In genomic region chr4:138856491-138856890, GRCm38 (mm10) we compare ENCODE assay signal across 8 mouse cellular contexts. TPM values are rescaled to one million over a fixed set of nuclear protein-coding genes. Genes with fewer than 3 reads are reported as not detected.
DNase-seq lines count a peak whose midpoint lies in the region; ATAC-seq and TF ChIP-seq lines count a peak whose summit lies in the region.

No protein-coding gene starts in this region.

- H3K36me3 ChIP-seq in liver, postnatal 0 days (replicated peaks; ENCODE audit: insufficient read depth, low read length): no peaks in the 10 kb centered on the region

- H3K9me3 ChIP-seq in liver, postnatal 0 days (ENCODE audit: low read length): no peaks in the 10 kb centered on the region

- TF ChIP-seq EP300 in liver, postnatal 0 days (IDR thresholded peaks at IDR 0.05; ENCODE audit: low read depth): no peak

- H3K9ac ChIP-seq in liver, postnatal 0 days (replicated peaks): no peak overlapping the region

- 27% methylated on average over 7 of the region's 7 CpGs for WGBS in liver, postnatal 0 days (ENCODE audit: insufficient replicate concordance)

- H3K4me3 ChIP-seq in liver, postnatal 0 days (ENCODE audit: low read depth, low read length): no peak overlapping the region

- no peaks in the 10 kb centered on the region for H3K4me1 ChIP-seq in liver, postnatal 0 days (ENCODE audit: insufficient read depth)

- H3K27ac ChIP-seq in liver, postnatal 0 days (ENCODE audit: low read depth): no peak overlapping the region

- H3K27me3 ChIP-seq in liver, postnatal 0 days (ENCODE audit: insufficient read depth, low read length): peaks cover 6% of the 10 kb centered on the region; the same call in 1 of the 2 replicates

- ATAC-seq in CD4-positive, CD25-positive, alpha-beta regulatory T cell, adult 4 months: no peak
- ATAC-seq in liver, postnatal 0 days: 0 out of 2 replicates have a peak, but pooled peaks have one; percentile 31

- TF ChIP-seq CTCF in liver, postnatal 0 days (IDR thresholded peaks at IDR 0.05; ENCODE audit: low read depth): peak; percentile 96

- no peak overlapping the region for H3K4me2 ChIP-seq in liver, postnatal 0 days (ENCODE audit: low read depth, low read length)

- peak; percentile 74 for DNase-seq in CD4-positive, CD25-positive, alpha-beta regulatory T cell, adult 2 months (ENCODE audit: low read depth, low spot score)
- peak; percentile 66 for DNase-seq in right cerebral cortex, adult 18-20 months
- DNase-seq in right cerebral cortex, postnatal 25 days: no peak
- peak; percentile 90 for DNase-seq in embryo, embryonic 10.5 days (ENCODE audit: low spot score)
- peak; percentile 86 for DNase-seq in kidney, postnatal 10 days
- DNase-seq in liver, postnatal 0 days: peak; percentile 71
- peak; percentile 84 for DNase-seq in right cerebral cortex, postnatal 10 days (ENCODE audit: low spot score in 2 of 2)

RNA-seq across cellular contexts. Expression of gene Pla2g5, which starts 6.8 kb away (rescaled TPM):
- not detected for polyA plus RNA-seq in CD4-positive, CD25-positive, alpha-beta regulatory T cell, adult 4 months (2017; shearing (Covaris generic))
- polyA plus RNA-seq in liver, postnatal 0 days (2015; fragmentation: Nextera tagmentation; extraction: Ambion mirVana): not detected in 2 replicates

RNA-seq across cellular contexts. Expression of gene Gm13030, which starts 17.3 kb away (rescaled TPM):
- not detected for polyA plus RNA-seq in CD4-positive, CD25-positive, alpha-beta regulatory T cell, adult 4 months (2017; shearing (Covaris generic))
- not detected in 2 replicates for polyA plus RNA-seq in liver, postnatal 0 days (2015; fragmentation: Nextera tagmentation; extraction: Ambion mirVana)

RNA-seq across cellular contexts. Expression of gene Pla2g2e, which starts 21.3 kb away (rescaled TPM):
- not detected for polyA plus RNA-seq in CD4-positive, CD25-positive, alpha-beta regulatory T cell, adult 4 months (2017; shearing (Covaris generic))
- polyA plus RNA-seq in liver, postnatal 0 days (2015; fragmentation: Nextera tagmentation; extraction: Ambion mirVana): not detected in 2 replicates

RNA-seq across cellular contexts. Expression of gene Otud3, which starts 57.3 kb away (rescaled TPM):
- polyA plus RNA-seq in CD4-positive, CD25-positive, alpha-beta regulatory T cell, adult 4 months (2017; shearing (Covaris generic)): under 1 TPM in 1 of 2 experiments, not detected in 1; 0.62 TPM
- 1.2 and 1.5 TPM in 2 replicates for polyA plus RNA-seq in liver, postnatal 0 days (2015; fragmentation: Nextera tagmentation; extraction: Ambion mirVana)
